Mouse (Mus musculus) retina, postnatal 1 day (tissue): ENCODE results near the gene Vill.

Experiments
- DNase-seq: peaks from one replicate; pipeline ENCODE4 v3.0.0-alpha.2; 2012

Vill gene

GRCm38 (mm10) chr9:119082039-119082438 lies 29.5 kb downstream of the Vill start:
- DNase-seq: peak; percentile 87

DNA sequence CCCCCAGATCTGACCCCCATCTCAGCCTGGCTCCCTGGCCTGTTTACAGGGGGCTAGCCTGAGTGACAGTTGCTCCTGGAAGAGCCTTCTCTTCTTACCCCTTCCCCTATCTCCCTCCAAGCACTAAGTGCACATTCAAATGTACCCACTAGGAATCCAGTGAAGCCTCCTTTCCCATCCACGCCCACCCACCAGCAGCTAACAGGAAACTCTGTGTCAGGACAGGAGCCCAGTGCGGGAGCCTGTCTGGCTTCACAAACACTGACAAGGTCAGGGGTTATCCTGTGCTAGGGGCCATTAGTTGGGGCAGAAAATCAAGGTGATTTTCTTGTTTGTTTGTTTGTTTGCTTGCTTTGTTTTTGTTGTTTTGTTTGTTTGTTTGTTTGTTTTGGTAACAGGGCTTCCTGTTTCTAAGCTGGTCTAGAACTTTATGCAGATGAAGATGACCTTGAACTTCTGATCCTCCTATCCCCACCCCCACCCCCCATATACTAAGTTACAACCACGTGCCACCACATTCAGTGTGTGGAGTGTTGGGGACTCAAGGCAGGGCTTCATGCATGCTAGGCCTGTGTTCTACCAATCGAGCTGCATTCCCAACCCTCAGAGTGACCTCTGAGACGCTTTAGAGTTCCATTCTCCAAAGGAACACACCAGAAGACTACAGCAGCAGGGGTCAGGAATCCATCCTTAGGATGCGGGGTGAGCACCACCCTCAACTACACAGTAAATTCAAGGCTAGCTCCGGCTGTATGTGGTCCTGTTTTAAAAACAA lies 30.3 kb downstream of the Vill start:
- no peak for DNase-seq

- DNase-seq: no peak
Observed at GRCm38 (mm10) chr9:119083966-119084365, 31.4 kb downstream of the Vill start.

DNA sequence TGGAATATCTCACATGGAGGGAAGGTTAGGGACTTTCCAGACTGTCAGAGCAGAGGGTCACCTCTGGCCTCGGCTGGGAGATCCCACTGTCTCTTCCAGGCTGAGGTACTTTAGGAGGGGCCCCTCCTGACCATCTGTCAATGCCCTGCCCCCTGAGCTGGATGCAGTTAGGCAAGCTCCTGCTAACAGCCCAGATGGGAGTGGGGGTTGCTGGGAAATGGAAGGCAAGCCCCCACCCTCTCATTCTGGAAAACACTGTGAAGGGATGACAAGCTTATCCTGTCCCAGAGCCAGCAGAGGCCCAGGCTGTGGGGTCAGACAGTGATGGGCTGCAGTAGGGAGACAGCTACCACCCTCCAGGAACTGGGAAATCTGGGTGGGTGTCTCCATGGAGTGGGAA lies 33.9 kb downstream of the Vill start:
- DNase-seq: peak; percentile 71

DNA sequence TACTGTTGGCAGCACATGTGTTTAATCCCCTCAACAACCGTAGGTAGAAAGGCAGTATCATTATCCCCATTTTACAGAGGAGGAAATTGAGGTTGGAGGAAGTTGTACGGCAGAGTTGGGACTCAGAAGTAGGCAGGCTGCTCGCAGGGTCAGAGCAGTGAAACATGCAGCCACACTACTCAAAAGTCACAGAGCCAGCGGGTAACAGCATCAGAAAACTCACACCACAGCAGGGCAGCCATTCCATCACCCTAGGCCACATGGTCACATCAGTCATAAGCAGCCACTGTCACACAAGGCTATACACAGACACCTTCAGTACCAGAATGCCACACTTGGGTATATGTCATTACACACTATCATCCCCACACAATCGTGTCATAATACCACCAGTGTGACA lies 34.7 kb downstream of the Vill start:
- DNase-seq: no peak

GRCm38 (mm10) chr9:119088148-119088801 lies 35.7 kb downstream of the Vill start:
- peak; percentile 92 for DNase-seq

DNA sequence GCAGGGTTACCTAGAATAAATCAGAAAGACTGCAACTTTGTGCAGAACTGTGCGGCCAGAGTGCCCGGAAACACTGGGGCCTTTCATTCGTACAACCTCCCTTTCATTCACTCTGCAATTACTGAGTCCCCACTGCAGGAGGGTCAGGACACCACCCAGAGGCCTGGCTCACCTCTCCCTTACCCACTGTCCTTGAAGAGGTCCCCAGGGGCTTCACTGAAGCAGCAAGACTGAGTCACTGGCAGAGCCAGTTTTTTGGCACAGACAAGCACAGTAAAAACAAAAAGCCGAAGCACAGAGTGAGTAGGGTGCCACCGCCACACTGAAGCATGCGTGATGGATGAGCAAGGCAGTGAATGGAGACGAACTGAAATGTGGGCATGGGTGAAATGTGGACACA lies 36.9 kb downstream of the Vill start:
- DNase-seq: no peak

DNA sequence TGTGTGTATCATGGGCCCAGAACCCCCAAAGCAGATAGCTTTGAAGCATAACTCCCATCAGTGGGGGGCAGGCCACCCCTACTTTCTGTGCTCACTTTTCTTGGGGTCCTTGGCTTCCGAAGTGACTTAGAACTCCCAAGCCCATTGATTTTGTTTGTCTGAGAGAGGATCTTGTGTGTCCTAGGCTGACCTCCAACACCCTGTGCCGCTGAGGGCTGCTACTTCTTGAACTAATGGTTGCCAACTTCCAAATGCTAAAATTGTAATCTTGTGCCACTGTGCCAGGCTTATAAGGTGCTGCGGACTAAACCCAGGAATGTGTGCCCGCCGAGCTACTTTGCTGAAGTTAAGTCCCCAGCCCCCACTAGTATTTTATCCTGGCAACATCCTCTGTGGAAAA lies 37.9 kb downstream of the Vill start:
- no peak for DNase-seq

DNA sequence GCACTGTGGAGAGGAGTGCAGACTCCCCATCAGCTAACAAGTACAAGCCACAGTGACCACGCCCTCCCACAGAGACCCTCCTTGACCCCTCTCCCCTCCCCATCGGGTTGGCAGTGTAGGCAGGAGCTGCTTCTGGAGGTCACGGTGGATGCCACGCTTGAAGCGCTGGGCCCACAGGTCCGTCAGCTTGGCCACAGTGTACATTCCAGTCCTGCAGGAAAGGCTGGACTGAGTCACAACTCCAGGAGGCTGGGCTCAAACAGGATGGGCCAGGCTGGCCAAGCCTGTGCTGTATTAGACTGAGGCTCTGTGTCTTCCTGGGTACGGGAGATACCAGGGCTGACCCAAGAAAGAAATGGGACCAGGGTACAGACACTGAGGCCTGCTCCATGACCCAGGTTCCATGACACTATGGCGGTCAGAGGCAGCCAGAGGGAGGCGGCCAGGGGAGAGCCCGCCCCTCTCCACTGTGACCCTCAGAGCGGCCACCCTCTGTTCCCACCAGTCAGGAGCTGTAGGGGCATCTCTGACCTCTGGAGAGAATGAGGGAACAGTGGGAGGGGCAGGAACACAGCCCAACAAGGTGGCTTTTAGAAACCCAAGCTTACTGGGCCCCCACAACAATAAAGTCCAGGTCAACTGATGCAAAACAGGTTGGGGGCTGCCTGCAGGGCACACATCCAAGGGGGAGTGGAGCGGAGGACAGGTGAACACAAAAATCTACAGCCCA lies 39.2 kb downstream of the Vill start:
- no peak for DNase-seq

DNA sequence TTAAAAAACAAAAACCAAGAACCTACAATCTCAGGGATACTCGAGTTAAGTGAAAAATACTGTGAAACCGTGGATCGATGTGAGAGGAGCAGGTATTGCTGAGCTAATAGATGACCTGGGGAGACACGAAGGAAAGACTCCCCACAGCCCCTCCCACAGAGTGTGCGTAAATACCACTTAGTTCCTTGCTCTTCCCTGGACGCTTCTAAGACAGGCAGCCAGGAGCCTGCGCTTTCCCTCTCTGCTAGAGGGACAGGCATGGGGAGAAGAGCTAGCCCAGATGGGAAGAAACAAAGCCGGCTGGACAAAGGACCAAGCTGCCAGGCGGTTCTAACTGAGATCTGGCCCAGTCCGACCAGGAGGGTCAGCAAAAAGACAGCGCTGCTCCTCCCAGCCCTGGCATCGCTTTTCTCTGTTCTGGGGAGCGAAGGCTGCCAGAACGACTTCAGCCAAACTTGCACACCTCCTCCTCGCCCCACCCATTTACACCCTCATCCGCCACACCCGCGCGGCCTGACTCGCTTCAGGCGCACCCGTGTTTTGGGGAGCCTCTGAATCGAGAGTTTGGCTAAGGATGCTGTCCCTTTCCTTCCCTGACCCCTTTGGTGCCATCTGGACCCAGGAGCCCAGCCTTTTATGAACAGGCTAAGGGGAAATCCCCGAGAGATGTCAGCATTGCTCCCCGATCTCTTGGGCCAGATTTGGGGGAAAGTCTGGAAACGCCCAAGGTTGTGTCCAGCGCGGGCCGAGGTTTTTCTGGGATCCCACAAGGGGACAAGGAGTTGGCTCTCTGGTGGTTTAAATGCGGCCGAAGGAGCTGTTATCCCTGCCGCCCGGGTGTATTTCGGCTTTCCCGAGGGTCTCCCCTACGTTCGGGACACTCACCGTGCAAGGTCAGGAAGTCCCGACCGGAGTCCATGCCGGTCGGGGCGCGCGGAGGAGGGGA lies 40.2 kb downstream of the Vill start:
- DNase-seq: peak; percentile 35

DNA sequence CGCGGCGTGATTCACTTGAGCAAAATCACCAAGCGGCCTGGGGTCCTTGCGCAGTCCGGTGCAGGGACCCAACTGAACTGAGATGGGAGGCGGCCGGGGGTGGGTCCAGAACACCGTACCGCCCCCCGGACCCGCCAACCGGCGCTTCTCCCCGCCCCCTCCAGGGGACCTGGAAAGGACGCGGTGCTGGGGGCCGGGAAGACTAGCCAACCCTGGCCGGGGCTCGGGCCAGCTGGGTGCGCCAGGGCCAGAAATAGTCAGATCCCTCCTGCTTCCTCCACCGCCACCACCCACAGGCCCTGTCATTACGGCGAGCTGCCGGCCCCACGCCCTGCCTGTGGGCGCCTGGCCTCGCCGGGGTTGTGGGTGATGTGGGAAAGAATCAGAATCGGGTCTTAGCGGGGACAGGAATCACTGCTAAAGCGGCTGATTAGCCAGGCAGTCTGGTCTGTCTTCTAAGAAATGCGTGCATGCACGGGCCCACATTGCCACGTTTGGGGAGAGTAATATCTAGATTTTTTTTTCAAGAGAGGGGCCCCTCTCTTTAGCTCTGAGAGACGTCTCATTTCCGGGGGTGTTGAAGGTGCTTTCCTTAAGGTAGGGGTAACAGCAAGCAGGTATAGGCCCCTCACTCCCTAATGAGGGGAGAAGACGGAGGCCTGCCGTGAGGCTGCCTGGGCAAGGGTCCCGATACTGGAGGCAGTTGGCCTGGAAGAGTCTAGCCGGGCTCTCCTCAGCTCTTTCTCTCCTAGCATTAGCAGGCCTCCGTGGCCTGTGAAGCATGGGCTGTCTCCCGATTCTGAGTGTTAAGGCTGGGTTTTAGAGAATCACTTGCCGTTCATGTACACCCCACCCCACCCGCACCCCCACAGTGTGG lies 41.1 kb downstream of the Vill start, which contains the start of gene Plcd1:
Gene Plcd1, minus strand, starts transcription at position 84 of the 877 bp plus-strand sequence.
- DNase-seq: peak; percentile 79

DNA sequence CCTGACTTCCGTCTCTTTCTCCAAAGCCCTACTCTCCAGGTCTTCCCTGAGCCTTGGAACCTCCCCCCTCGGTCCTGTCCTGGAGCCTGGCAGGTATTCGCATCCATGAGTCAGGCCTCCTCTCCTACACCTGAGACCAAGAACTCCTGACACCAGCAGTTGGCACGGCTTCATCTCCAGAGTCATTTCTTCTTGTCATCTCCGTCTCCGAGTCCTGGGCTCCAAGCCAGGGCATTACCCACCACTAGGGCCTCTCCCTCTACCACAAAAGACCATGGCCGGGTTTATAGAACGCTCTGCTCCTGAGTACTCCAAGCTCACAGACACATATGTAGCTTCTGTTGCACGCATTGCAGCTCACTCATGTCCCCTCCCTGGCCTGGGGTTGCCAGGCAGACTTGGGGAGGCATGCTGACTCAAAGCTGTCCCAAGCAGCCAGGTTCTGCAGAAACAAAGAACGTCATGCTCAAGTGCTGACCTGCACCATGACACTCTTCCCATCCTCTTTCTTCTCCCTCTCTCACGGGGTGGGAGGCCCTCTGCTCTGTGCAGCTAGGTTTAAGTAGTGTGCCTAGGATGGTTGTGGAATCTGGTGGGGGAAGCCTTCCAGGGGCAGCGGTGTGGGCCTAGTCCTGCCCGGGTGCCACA lies 42.0 kb downstream of the Vill start:
- DNase-seq: no peak

GRCm38 (mm10) chr9:119100177-119100898 lies 47.8 kb downstream of the Vill start:
- peak; percentile 75 for DNase-seq

DNA sequence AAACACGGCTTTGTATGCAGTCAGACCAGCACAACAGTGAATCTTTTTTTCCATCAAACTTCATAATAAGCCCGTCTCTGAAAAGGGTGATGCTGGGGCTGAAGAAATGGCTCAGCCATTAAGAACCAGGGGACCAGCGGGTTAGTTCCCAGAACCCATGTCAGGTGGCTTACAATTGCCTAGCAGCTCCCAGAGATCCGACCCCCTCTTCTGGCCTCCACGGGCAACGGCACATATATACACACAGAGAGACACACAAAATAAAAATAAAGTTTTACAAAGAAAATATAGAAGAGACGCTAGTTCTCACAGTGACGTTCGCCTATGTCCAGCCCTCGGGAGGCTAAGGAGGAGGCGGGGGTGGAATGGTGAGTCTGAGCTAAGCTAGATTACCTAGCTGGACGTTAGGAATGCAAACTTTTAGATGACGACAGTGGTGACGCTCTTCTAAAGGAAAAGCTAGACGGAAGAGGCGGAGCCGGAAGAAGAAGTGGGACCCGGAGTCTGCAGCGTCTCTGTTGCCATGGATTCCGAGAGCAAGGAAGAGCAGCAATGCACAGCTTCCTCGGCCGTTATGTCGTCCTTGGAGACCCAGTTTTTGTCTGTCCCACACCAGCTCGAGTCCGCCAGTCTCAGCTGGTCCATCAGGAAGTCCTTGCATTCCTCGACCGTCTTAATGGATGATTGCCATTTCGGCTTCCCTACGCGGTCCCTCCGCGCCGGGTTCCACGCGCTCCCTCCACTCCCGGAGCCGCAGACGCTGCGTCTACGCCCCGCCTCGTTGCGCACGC lies 49.6 kb downstream of the Vill start, which contains the start of gene Dlec1:
Gene Dlec1, plus strand, starts transcription at position 487 of the 791 bp plus-strand sequence.
- DNase-seq: peak; percentile 90

- no peak for DNase-seq
Observed at GRCm38 (mm10) chr9:119102783-119103113, 50.2 kb downstream of the Vill start.

DNA sequence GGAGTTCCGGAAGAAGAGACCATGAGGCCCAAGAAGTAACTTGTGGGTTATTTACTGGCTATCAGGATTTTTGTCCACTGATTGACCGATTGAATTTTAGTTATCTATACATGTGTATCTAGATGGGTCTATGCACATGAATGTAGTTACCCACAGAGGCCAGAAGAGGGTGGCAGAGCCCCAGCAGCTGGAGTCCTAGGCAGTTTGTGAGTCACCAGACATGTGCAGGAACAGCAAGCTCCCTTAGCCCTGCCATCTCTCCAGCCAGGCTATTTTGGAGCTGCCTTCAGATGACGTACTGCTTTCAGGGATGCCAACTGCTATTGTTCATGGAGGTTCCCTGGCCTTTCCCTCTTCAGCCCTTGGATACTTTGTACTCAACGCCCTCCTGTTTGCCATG lies 55.0 kb downstream of the Vill start:
- peak; percentile 52 for DNase-seq

- peak; percentile 56 for DNase-seq
Observed at GRCm38 (mm10) chr9:119109685-119110353, 57.2 kb downstream of the Vill start.

GRCm38 (mm10) chr9:119110640-119111039 lies 58.1 kb downstream of the Vill start:
- DNase-seq: peak; percentile 65

GRCm38 (mm10) chr9:119114911-119115310 lies 62.3 kb downstream of the Vill start:
- no peak for DNase-seq
